Mouse (Mus musculus) lung, postnatal 0 days (tissue): ENCODE results near the gene Pald1. TPM values are rescaled to one million over a fixed set of nuclear protein-coding genes. Genes with fewer than 3 reads are reported as not detected.

Experiments used
- ATAC-seq: fragments of 200-750 bp; cut with Nextera tagmentation; 2 replicates; pipeline ENCODE4 v1.8.0; 2017; ENCODE audit warnings: moderate library complexity
- DNase-seq: peaks from one replicate; pipeline ENCODE4 v3.0.0-alpha.2; 2016; ENCODE audit warnings: low spot score
- H3K27ac ChIP-seq: fragments of 300-500 bp; sonication (generic); 2 replicates; pipeline ENCODE4 v1.5.1; 2014; ENCODE audit warnings: antibody characterized with exemption, mild to moderate bottlenecking, low read length, mixed read lengths
- H3K27me3 ChIP-seq: fragments of 300-500 bp; sonication (generic); replicated peaks from 2 replicates; pipeline ENCODE4 v1.6.1; 2014; ENCODE audit warnings: low read length, mixed read lengths; ENCODE audit not compliant: insufficient read depth
- H3K36me3 ChIP-seq: fragments of 300-500 bp; sonication (generic); 2 replicates; pipeline ENCODE4 v1.6.1; 2014; ENCODE audit warnings: low read length, mixed read lengths; ENCODE audit not compliant: insufficient read depth
- H3K4me1 ChIP-seq: fragments of 300-500 bp; sonication (generic); 2 replicates; pipeline ENCODE4 v1.6.1; 2014; ENCODE audit warnings: antibody characterized with exemption, low read depth, low read length, mixed read lengths; ENCODE audit not compliant: insufficient read depth
- H3K4me2 ChIP-seq: fragments of 300-500 bp; sonication (generic); replicated peaks from 2 replicates; pipeline ENCODE4 v1.6.1; 2014; ENCODE audit warnings: low read depth, mild to moderate bottlenecking, low read length, moderate library complexity, mixed read lengths
- H3K4me3 ChIP-seq: fragments of 300-500 bp; sonication (generic); 2 replicates; pipeline ENCODE4 v1.5.1; 2014; ENCODE audit warnings: low read depth, low read length
- H3K9ac ChIP-seq: fragments of 300-500 bp; sonication (generic); replicated peaks from 2 replicates; pipeline ENCODE4 v1.6.1; 2014; ENCODE audit warnings: low read depth, mild to moderate bottlenecking
- H3K9me3 ChIP-seq: fragments of 300-500 bp; sonication (generic); 2 replicates; pipeline ENCODE4 v1.6.1; 2016; ENCODE audit warnings: low read length, mixed read lengths
- CTCF ChIP-seq: IDR thresholded peaks from 2 replicates; pipeline ENCODE4 v1.5.1; 2016; ENCODE audit warnings: antibody characterized with exemption, mild to moderate bottlenecking
- EP300 ChIP-seq: IDR thresholded peaks from 2 replicates; pipeline ENCODE4 v1.6.1; 2016; ENCODE audit warnings: antibody characterized with exemption, mild to moderate bottlenecking, control low read depth
- WGBS: fragments of 180-500 bp; shearing (Covaris S2); extraction: QIAGEN DNeasy Blood & Tissue Kit; methylation state at CpG from one replicate; pipeline ENCODE4 v1.1.7; 2014; 5-methylcytosine and 5-hydroxymethylcytosine counted together
- polyA plus RNA-seq: library from polyadenylated mRNA; unstranded; fragments of >200 nt; fragmentation: Nextera tagmentation; extraction: Ambion mirVana; gene quantifications from 2 replicates; pipeline ENCODE4 v1.2.1, GENCODE M21; 2015

Gene Pald1
- polyA plus RNA-seq, 1 experiment from 2014 or later: 30.4 TPM

GRCm38 (mm10) chr10:61300996-61301395 is 82.3 kb downstream of the Pald1 start:
- H3K27ac ChIP-seq: no peak overlapping the region
- H3K4me1 ChIP-seq: no peaks in the 10 kb centered on the region
- ATAC-seq: peak; percentile 38; the same call in 1 of the 2 replicates
- no peaks in the 10 kb centered on the region for H3K36me3 ChIP-seq
- peak; percentile 45 for DNase-seq
- H3K27me3 ChIP-seq: no peaks in the 10 kb centered on the region
- no peak for TF ChIP-seq CTCF
- no peaks in the 10 kb centered on the region for H3K9me3 ChIP-seq
- H3K9ac ChIP-seq: no peak overlapping the region
- no peak overlapping the region for H3K4me2 ChIP-seq
- WGBS: 51% methylated on average over 3 of the region's 3 CpGs
- no peak overlapping the region for H3K4me3 ChIP-seq

GRCm38 (mm10) chr10:61297477-61297876 is 85.9 kb downstream of the Pald1 start, which contains the start of gene Prf1:
Gene Prf1, plus strand, starts transcription at chr10:61297833.
- H3K9me3 ChIP-seq: no peaks in the 10 kb centered on the region
- ATAC-seq (peak; percentile 12; the same call in 1 of the 2 replicates), DNase-seq (peak; percentile 24)
- H3K27me3 ChIP-seq: no peaks in the 10 kb centered on the region
- no peak for TF ChIP-seq EP300
- TF ChIP-seq CTCF: no peak
- H3K27ac ChIP-seq: no peak within 1 kb of the TSS
- WGBS: 62% methylated on average over 7 of the region's 7 CpGs
- H3K4me2 ChIP-seq: no peak within 1 kb of the TSS
- H3K4me1 ChIP-seq: no peaks in the 10 kb centered on the region
- no peaks in the 10 kb centered on the region for H3K36me3 ChIP-seq
- H3K9ac ChIP-seq: no peak within 1 kb of the TSS
- H3K4me3 ChIP-seq: no peak within 1 kb of the TSS

- Histone ChIP-seq H3K4me1 (no peaks in the 10 kb centered on the region), H3K27ac (no peak overlapping the region), H3K9me3 (no peaks in the 10 kb centered on the region), H3K9ac (no peak overlapping the region), H3K36me3 (no peaks in the 10 kb centered on the region), H3K4me2 (no peak overlapping the region), H3K4me3 (no peak overlapping the region), H3K27me3 (no peaks in the 10 kb centered on the region)
- no peak for TF ChIP-seq EP300
- TF ChIP-seq CTCF: no peak
- WGBS: 60% methylated on average over 8 of the region's 8 CpGs
- DNase-seq (no peak), ATAC-seq (no peak)
These were observed 86.5 kb downstream of the Pald1 start for GRCm38 (mm10) chr10:61296713-61297445.

GRCm38 (mm10) chr10:61294242-61294641 is 89.1 kb downstream of the Pald1 start:
- Histone ChIP-seq H3K36me3 (no peaks in the 10 kb centered on the region), H3K4me2 (no peak overlapping the region), H3K27me3 (no peaks in the 10 kb centered on the region), H3K9ac (no peak overlapping the region), H3K9me3 (no peaks in the 10 kb centered on the region), H3K27ac (no peak overlapping the region), H3K4me3 (no peak overlapping the region), H3K4me1 (no peaks in the 10 kb centered on the region)
- ATAC-seq: no peak
- WGBS: 55% methylated on average over 8 of the region's 8 CpGs
- no peak for DNase-seq
- TF ChIP-seq CTCF: no peak
- no peak for TF ChIP-seq EP300

- no peaks in the 10 kb centered on the region for H3K27me3 ChIP-seq
- DNase-seq (no peak), ATAC-seq (no peak)
- H3K27ac ChIP-seq: no peak overlapping the region
- H3K36me3 ChIP-seq: no peaks in the 10 kb centered on the region
- TF ChIP-seq EP300 (no peak), CTCF (no peak)
- H3K4me2 ChIP-seq: no peak overlapping the region
- H3K9ac ChIP-seq: no peak overlapping the region
- H3K4me1 ChIP-seq: no peaks in the 10 kb centered on the region
- H3K9me3 ChIP-seq: no peaks in the 10 kb centered on the region
- 72% methylated on average over 2 of the region's 2 CpGs for WGBS
- H3K4me3 ChIP-seq: no peak overlapping the region
These were observed 92.9 kb downstream of the Pald1 start for GRCm38 (mm10) chr10:61290479-61290878.

- Histone ChIP-seq H3K9me3 (no peaks in the 10 kb centered on the region), H3K4me3 (no peak overlapping the region), H3K4me2 (no peak overlapping the region)
These were observed 93.3 kb downstream of the Pald1 start for GRCm38 (mm10) chr10:61290016-61290415.

More at GRCm38 (mm10) chr10:61290016-61290415, 93.3 kb downstream of the Pald1 start:
- 74% methylated on average over 2 of the region's 2 CpGs for WGBS
- Histone ChIP-seq H3K9ac (no peak overlapping the region), H3K4me1 (no peaks in the 10 kb centered on the region), H3K36me3 (no peaks in the 10 kb centered on the region), H3K27ac (no peak overlapping the region), H3K27me3 (no peaks in the 10 kb centered on the region)
- DNase-seq (no peak), ATAC-seq (no peak)
- TF ChIP-seq EP300 (no peak), CTCF (no peak)
